Mouse (Mus musculus): ENCODE measurements around the gene Olfr56.
A peak's percentile ranks its signal among the peaks of the same experiment; 100 is the strongest.

Olfr56 gene

DNA sequence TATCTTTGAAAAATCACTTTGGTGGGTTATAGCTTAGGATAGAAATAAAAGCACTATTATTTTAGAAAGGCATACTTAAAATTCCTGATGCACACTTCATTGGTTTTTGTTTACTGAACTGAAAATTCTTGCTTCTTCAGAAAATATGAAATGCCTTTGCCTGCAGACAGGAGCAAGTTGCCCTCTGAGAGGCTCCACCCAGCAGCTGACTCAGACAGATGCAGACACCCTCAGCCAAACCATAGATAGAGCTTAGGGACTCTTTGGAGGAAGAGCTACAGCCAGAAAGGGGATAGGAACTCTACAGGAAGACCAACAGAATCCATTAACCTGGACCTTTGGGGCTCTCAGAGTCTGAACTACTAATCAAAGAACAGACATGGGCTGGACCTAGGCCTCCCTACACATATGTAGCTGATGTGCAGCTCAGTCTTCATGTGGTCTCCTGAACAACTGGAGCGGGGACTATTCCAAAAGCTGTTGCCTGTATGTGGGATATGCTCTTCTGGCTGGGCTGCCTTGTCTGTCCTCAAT is 113.4 kb downstream of the Olfr56 start:
- no peak for DNase-seq (ENCODE audit: low read depth, low spot score)

DNA sequence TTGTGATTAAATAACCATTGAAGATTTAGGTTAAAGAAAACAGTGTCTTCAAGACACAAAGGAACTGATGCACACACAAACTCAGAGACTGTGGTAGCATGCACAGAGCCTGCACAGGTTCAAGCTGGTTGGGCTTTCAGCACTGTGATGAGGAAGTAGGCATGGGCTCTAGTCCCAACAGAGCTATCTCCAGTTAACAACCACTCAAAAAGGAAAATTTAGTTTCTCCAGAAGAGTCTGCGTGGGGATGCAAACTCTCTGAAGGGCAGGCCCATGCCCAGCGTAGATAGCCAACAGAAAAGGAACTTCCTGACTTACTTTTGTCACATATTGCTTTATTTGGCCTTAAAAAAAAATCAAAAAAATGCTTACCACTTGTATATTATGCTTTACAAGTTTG is 114.1 kb downstream of the Olfr56 start:
- no peak for DNase-seq (ENCODE audit: low read depth, low spot score)

DNA sequence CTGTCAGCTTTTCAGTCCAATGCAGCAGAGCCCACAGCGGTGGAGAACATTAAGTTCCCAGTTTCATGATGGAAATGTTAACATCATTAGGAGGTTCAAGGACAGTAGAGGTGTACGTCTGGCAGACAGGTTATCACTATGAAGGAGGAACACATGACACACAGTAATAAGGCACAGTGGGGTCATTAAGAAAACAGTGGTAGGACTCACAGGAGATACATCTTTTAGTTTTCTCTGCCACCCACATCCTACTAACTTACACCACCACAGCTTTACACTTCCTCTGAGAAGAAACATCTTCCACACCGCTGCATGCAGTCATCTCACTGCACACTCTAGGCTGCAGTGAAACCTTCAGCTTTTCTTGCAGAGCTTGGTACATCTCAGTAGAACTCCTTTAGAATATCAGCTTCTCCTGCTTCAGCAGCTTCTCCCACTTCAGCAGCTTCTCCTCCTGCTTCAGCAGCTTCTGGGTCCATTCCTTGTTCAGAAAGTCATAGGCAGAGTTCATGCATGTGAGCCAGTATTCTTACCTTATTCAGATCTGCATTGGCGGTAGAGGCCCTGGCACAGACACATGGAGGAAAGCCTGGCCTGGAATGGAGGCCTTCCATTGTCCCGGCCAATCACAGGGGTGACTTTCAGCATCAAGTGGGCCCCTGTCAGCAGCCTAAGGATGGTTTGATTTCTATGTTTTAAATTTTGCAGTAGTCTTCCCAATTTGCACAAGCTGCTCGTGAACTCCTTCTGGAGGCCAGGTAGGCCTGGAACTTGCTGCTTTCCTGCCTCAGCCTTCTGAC is 115.4 kb downstream of the Olfr56 start:
- DNase-seq (ENCODE audit: low read depth, low spot score) = no peak

DNA sequence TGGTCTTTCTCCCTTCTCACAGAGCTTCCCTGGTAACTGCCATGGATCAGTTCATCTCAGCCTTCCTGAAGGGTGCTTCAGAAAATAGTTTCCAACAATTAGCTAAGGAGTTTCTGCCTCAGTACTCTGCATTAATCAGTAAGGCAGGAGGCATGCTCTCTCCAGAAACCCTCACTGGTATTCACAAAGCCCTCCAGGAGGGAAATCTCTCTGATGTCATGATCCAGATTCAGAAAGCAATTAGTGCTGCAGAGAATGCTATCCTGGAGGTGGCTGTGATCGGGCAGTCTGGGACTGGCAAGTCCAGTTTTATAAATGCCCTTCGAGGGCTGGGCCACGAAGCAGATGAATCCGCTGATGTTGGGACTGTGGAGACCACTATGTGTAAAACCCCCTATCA is 116.7 kb downstream of the Olfr56 start:
- DNase-seq (ENCODE audit: low read depth, low spot score) = no peak

DNA sequence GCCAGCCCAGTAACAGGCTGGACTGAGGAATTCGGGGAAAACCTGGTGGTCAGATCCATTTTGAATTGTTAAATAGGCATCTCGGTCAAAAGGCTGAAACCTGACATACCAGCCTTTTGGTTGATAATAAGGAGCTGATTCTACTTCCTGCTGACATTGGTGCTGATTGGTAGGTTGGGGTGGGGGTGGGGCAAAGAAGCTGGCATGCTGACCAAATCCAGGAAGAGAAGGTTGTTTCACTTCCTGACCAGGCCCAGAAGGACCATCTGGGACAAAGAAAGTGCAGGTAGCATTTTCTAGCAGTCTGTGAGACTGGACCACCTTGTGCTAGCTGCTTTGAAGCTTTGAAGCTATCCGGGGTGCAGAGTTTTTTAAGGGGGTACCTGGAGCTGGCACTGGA is 121.7 kb downstream of the Olfr56 start:
- peak; percentile 16 for DNase-seq (ENCODE audit: low read depth, low spot score)

DNA sequence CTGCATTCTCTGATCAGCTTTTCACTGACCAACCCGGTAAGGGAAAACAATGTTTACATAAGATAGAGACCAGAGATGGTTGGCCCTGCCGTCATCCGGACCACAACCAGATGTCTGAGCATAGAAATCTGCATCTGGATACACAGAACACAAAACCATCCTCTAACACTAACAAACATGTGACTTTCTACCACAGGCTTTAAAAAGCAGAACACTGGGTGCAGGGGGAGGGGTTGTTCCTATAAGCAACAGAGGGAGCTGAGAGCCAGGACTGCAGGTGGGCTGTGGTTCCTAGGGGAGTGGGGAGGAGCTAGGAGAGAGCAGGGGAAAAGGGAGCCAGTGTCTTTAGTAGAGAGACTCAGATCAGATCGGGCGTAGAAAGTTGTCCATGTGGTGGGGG is 122.8 kb downstream of the Olfr56 start:
- peak; percentile 14 for DNase-seq (ENCODE audit: low read depth, low spot score)

DNA sequence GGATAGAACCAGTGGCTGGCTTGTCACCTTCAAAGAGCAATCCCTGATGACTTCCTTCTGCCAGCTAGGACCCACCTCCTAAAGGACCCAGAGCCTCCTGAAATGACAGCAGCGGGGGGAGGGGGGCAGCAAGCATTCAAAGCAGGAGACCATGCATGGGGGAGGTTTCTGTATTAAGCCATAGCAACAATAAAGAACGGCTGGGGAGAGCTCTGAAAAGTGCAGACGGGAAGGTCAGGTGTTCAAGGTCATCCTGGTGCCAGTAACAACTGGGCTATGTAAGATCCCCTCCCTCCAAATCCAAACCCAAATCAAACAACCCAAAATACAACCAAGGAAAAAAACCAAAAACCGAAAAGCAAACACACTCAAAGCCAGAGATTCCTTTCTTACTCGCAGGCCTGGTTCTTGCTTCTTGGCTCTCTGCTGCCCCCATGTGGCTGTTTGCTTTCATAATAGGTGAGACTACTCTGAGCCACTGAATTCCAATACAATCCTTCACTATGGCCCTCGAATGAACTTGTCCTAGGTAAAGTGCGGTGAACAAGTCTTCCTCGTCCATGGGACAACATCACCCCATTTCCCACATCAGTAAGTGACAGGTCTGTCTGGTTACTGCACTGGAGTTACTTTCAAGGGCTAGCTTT is 124.5 kb downstream of the Olfr56 start:
- DNase-seq (ENCODE audit: low read depth, low spot score) = peak; percentile 85

DNA sequence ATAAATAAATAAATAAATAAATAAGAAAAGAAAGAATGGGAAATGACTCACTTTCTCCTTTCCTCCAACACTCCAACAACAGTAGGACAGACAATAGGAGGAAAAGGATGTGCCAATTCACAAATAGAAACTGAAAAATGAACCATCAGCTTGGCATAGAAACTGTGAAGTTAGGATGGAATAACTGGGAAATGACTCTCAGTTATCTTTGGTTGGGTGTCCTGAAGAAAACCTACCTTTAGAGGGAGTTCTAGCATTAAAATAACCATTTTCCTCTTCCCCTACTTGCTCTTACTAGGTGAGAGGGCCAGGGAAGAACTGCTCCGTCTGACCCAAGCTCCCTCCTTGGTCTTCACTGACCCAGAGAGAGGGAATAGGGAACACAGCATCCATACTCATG is 127.1 kb downstream of the Olfr56 start:
- DNase-seq (ENCODE audit: low read depth, low spot score) = no peak

DNA sequence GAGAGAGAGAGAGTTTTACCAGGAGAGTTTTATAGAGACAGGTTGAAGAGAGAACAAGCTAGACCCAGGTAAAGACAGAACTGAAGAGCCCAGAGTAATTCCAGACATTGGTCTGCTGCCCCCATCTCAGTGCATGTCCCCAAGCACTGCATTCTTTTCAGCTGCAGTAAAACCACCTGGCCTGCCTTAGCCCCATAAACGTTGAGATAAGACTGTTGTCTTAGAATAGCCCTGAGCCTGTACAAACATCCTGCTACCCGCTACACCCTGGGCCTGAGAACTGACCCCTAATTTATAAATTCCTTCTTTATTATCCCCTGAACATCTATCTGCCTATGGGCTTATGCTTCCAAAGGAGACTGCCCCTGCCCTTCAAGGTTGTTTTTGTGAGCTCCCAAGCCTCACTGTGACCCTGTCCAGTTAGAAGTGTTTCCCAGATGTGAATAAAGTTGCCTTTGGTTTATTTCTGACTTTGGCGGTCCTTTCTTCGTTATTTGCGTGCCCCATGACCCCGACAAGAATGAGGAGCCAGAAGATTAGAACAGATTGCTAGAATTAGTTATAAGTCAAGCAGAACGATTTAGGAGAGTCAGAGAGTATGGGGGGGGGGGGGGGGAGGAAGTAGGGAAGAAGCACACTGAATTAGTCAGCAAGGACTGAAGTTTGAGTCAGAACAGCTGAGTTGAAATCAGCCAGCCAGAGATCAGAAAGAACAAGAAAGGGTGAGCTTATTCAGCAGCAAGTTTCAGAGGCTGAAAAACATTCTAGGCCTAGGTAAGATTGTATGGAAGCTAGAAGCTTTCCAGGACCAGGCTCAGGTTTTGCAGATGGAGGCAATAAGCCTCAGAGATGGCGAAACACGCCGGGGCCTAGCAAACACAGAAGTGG is 129.2 kb downstream of the Olfr56 start:
- no peak for DNase-seq (ENCODE audit: low read depth, low spot score)

DNA sequence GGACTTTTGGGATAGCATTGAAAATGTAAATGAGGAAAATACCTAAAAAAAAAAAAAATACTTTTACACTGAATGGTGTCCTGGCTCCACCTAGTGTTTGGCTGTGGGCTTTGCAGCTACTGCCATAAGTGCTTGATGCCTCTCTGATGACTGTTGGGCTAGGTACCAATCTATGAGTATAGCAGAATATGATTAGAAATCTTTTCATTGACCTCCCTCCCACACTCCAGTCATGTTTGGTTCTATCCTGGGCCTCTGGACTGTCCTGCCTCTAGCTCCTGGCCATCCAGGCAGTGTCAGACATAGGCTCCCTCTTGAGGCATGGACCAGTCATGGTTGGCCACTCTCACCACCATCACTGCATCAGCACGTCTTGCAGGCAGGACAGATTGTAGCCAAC is 130.1 kb downstream of the Olfr56 start:
- DNase-seq (ENCODE audit: low read depth, low spot score) = peak; percentile 24

DNA sequence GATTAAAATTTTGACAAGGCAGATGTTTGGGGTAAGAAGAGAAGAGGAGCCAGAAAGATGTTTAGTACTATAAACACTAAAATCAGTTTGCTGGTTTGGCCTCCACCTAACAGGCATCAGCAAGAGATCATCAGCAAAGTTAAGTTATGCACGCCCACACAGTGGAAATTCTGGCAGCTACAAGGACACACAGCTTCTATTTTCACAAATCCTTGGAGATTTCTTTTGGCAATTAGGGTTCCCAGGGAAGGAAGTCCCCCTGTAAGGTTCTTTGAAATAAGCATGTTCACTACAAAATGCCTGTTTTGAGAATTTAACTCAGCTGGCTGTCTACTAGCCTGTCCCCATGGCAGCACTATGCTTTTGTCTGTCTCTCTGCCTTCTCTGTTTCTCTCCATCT is 132.3 kb downstream of the Olfr56 start:
- no peak for DNase-seq (ENCODE audit: low read depth, low spot score)

DNA sequence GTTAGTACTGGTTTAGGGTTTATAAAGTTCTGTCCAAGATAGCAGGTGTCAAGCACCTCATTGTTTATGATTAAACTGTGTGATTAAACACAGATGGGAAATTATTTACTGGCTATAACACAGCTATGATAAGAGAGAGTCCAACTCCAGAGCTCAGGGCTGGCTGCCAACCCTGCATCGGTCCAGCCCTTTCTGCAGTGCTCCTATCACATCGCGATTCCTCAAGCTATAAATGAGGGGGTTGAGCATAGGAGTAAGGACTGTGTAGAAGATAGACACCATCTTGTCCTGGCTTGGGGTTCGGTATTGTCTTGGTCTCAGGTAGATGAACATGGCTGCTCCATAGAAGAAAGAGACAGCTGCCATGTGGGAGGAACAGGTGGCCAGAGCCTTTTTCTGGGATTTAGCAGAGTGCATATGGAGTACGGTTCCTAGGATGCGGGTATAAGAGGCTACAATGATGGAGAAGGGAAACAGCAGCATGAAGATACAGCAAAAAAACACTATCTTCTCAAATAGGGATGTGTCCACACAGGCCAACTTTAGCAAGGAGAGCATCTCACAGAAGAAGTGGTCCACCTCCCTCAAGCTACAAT is 134.0 kb downstream of the Olfr56 start:
- no peak for DNase-seq (ENCODE audit: low read depth, low spot score)

DNA sequence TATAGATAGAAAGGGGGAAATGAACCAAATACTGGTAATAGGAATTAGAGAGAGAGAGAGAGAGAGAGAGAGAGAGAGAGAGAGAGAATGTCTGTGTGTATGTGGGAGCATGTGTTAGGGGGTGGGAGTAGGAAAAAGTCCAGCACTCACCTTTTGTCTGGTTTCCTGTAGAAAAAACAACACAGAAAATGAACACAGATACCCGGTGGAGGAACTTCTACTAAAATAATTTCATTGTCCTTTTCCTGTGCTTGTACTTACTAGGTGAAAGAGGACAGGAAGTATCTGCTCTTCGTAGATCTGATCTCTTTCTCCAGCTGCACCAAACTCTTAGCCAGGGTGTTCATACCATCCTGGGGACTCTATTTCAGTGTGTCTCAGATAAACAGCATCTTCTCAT is 135.5 kb downstream of the Olfr56 start:
- no peak for DNase-seq (ENCODE audit: low read depth, low spot score)

DNA sequence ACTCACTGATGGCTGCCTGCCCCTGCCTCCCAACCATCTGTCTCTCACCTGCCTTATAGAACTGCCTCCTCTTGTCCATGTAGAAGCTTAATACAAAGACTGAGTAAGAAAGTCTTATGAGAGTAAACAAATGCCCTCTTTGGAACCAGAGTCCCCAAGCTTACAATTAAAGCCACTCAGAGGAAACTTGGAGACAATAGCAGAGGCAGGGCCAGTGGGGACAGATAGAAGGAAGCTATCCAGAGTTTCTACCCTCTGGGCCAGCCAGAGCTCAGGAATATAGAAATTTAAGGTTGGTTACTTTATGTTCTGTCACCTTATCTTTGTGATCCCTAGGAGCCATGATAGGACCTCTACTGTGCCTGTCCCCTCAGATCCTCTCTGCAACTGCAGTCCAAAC is 136.1 kb downstream of the Olfr56 start, which contains the start of gene Olfr1396:
Gene Olfr1396 (minus strand): TSS at position 101 of the 400 bp plus-strand sequence.
- no peak for DNase-seq (ENCODE audit: low read depth, low spot score)

DNA sequence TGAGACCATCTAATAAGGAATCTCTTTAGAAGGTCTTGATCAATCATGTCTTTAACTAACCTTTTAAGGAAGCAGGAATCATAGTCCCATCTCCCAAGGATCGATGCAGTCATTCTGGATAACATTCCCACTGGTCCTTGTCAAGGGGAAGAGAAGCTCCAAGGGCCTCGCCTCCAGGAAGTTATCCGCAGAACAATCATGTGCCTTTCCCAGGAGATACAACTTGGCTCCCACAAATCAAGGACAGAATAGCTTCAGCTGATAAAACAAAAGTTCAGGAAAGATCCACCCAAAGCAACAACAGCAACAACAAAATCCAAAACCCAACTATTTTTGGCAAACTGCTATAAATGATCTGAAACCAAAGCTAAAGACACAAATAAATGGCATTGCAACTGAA is 140.9 kb downstream of the Olfr56 start:
- no peak for DNase-seq (ENCODE audit: low read depth, low spot score)

DNA sequence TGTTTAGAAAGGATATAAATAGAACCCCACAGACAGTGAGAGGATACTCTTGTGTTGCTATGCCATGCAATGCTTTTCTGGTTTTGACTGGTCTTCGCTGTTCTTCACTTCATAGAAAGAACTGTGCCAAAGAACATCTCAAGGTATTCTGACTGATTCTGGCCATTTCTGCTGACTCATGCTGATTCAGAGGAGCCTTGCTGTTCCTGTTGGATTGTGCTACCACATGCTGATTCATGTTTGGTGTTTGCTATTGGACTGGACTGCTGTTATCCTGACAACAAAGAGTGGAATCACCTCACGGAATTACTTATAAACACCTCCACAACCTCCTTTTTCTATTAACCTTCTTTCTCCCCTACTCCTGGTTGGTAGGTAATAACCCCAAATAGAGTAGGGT is 145.5 kb downstream of the Olfr56 start:
- peak; percentile 43 for DNase-seq (ENCODE audit: low read depth, low spot score)

DNA sequence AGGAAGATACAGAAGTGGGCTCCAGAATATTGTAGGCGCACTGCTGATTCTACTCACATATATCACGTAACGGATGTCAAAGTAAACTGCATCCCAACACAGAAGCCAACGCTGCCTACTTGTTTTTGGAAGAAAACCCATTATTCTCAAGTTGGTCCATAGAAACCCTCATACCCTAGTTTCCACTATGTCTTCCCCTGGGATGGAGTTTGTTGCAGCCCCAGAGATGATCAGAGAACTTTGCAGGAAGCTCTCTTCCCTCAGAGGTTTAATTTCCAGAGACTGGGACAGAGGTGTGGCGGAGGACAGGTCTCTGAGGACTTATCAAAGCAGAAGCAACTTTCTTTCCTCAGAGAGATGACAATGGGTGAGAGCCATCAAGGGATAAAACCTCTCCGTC is 163.3 kb downstream of the Olfr56 start, which contains the start of gene Olfr1395:
Gene Olfr1395 (plus strand): TSS at position 301 of the 400 bp plus-strand sequence.
- DNase-seq (ENCODE audit: low read depth, low spot score) = no peak

DNA sequence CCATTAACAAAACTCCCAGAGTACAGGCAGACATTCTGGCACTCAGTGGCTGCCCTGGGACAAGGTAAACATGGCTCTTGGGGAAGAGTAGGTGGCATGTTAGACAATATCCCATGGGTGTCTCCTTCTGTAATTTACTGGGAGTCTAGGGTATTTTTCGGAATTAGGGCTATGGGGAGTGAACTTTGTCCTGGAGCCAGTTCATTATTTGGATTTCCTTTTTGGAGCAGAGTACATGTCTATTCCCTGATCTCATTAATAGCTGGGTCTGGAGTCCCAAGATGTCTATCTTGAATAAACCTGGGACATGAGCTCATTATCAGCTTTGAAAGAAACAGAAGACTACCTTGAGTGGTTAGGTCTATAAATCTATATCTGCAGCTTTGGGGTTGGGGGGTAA is 175.4 kb downstream of the Olfr56 start, which contains the start of gene Olfr1394:
Gene Olfr1394 (plus strand): TSS at position 301 of the 400 bp plus-strand sequence.
- DNase-seq (ENCODE audit: low read depth, low spot score) = no peak

DNA sequence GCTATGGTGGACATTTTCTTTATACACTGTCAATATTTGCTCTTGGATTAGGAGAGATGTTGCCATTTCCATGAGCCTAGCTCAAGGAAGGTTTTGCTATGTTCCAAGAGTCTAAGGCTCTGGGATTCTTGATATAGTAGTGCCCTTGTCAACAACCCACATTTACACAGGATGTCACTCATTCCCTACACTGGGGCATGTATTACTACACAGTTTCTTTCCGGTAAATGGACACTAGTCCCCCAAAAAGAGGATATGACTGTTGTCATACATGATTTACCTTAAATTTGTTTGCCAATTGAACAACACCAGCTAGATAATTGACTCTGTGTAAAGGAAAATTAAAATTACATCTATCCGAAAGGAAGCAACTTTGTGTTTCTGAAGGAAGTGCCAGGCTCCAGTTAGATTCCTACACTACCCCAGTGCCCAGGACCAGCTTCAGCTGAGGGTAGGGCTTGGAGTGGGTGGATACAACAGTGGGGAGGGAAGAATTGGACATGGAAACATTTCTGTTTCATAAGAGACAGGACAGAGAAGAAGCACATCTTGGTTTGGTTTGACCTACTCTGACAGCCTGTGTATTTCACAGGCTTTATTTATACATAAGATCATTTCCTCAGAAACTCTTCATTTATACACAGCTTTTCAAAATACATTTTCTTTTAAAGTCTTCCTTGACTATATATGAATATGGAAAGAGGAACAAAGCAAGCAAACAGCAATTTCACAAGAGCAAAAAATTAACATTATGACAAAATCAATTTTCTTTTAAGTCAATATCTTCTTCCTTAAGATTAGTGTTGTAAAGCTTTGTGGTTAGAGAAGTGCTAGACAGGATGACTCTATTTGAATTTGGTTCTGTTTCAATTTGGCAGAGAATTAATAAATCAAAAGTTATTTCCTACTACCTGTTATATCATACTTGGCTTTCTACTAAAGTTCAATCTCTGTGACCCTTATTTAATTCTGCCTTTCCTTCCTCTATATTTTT is 178.4 kb downstream of the Olfr56 start:
- no peak for DNase-seq (ENCODE audit: low read depth, low spot score)
